Mouse (Mus musculus): ENCODE data around the gene Cfdp1. TPM values are rescaled to one million over a fixed set of nuclear protein-coding genes. Genes with fewer than 3 reads are reported as not detected.
A peak's percentile ranks its signal among the peaks of the same experiment; 100 is the strongest.

Gene Cfdp1
- total and polyA plus RNA-seq, 3 experiments: 26.1 to 229 (median 160) TPM

GRCm38 (mm10) chr8:111824334-111824733 lies 29.8 kb downstream of the Cfdp1 start:
- DNase-seq (ENCODE audit: low spot score): no peak
- ATAC-seq (ENCODE audit: extremely low read depth, insufficient number of reproducible peaks, low FRiP score, poor library complexity, severe bottlenecking): no peak
- H3K4me3 ChIP-seq (ENCODE audit: low read depth, low read length): no peak overlapping the region
- H3K4me1 ChIP-seq (ENCODE audit: insufficient read depth, low read depth, low read length): peaks cover 17% of the 10 kb centered on the region
- no peaks in the 10 kb centered on the region for H3K9me3 ChIP-seq (replicated peaks)
- TF ChIP-seq CTCF (IDR thresholded peaks at IDR 0.05; ENCODE audit: low read depth, low read length) (0 out of 2 replicates have a peak, but pooled peaks have one; percentile 23), GATA2 (IDR thresholded peaks at IDR 0.05; ENCODE audit: borderline replicate concordance, low read depth, low read length) (no peak)
- H3K27me3 ChIP-seq (ENCODE audit: insufficient read depth, low read length): no peaks in the 10 kb centered on the region
- H3K36me3 ChIP-seq (replicated peaks): peaks cover 90% of the 10 kb centered on the region

GRCm38 (mm10) chr8:111821199-111821598 lies 32.9 kb downstream of the Cfdp1 start:
- TF ChIP-seq TAL1 (conservative IDR thresholded peaks at IDR 0.05; ENCODE audit: low read depth, low read length) (no peak), GATA1 (IDR thresholded peaks at IDR 0.05; ENCODE audit: borderline replicate concordance, low read length) (no peak), POLR2AphosphoS5 (IDR thresholded peaks at IDR 0.05; ENCODE audit: insufficient replicate concordance, low read depth, low read length) (no peak), CTCF (IDR thresholded peaks at IDR 0.05; ENCODE audit: low read depth, low read length) (no peak), GATA2 (IDR thresholded peaks at IDR 0.05; ENCODE audit: borderline replicate concordance, low read depth, low read length) (no peak)
- Histone ChIP-seq H3K9me3 (replicated peaks) (no peaks in the 10 kb centered on the region), H3K4me1 (ENCODE audit: insufficient read depth, low read depth, low read length) (peaks cover 17% of the 10 kb centered on the region), H3K4me3 (ENCODE audit: low read depth, low read length) (no peak overlapping the region), H3K36me3 (replicated peaks) (peaks cover 85% of the 10 kb centered on the region), H3K27me3 (ENCODE audit: insufficient read depth, low read length) (no peaks in the 10 kb centered on the region)
- peak; percentile 87 for ATAC-seq (ENCODE audit: extremely low read depth, insufficient number of reproducible peaks, low FRiP score, poor library complexity, severe bottlenecking)
- DNase-seq (ENCODE audit: low spot score): peak; percentile 38

GRCm38 (mm10) chr8:111820691-111821090 lies 33.4 kb downstream of the Cfdp1 start:
- DNase-seq (ENCODE audit: low spot score): no peak
- Histone ChIP-seq H3K4me3 (ENCODE audit: low read depth, low read length) (no peak overlapping the region), H3K9me3 (replicated peaks) (no peaks in the 10 kb centered on the region), H3K27me3 (ENCODE audit: insufficient read depth, low read length) (no peaks in the 10 kb centered on the region), H3K36me3 (replicated peaks) (peaks cover 88% of the 10 kb centered on the region), H3K4me1 (ENCODE audit: insufficient read depth, low read depth, low read length) (peaks cover 17% of the 10 kb centered on the region)
- no peak for TF ChIP-seq GATA1 (IDR thresholded peaks at IDR 0.05; ENCODE audit: borderline replicate concordance, low read length)
- TF ChIP-seq TAL1 (conservative IDR thresholded peaks at IDR 0.05; ENCODE audit: low read depth, low read length): no peak
- TF ChIP-seq CTCF (IDR thresholded peaks at IDR 0.05; ENCODE audit: low read depth, low read length): no peak
- no peak for TF ChIP-seq GATA2 (IDR thresholded peaks at IDR 0.05; ENCODE audit: borderline replicate concordance, low read depth, low read length)
- TF ChIP-seq POLR2AphosphoS5 (IDR thresholded peaks at IDR 0.05; ENCODE audit: insufficient replicate concordance, low read depth, low read length): no peak
- ATAC-seq (ENCODE audit: extremely low read depth, insufficient number of reproducible peaks, low FRiP score, poor library complexity, severe bottlenecking): no peak

- ATAC-seq (ENCODE audit: extremely low read depth, insufficient number of reproducible peaks, low FRiP score, poor library complexity, severe bottlenecking): no peak
- DNase-seq (ENCODE audit: low spot score): no peak
- peaks cover 17% of the 10 kb centered on the region for H3K4me1 ChIP-seq (ENCODE audit: insufficient read depth, low read depth, low read length)
- H3K27me3 ChIP-seq (ENCODE audit: insufficient read depth, low read length): no peaks in the 10 kb centered on the region
- H3K36me3 ChIP-seq (replicated peaks): peaks cover 88% of the 10 kb centered on the region
- H3K4me3 ChIP-seq (ENCODE audit: low read depth, low read length): no peak overlapping the region
- TF ChIP-seq GATA2 (IDR thresholded peaks at IDR 0.05; ENCODE audit: borderline replicate concordance, low read depth, low read length): no peak
- no peaks in the 10 kb centered on the region for H3K9me3 ChIP-seq (replicated peaks)
These were observed 34.1 kb downstream of the Cfdp1 start for GRCm38 (mm10) chr8:111820018-111820417.

DNA sequence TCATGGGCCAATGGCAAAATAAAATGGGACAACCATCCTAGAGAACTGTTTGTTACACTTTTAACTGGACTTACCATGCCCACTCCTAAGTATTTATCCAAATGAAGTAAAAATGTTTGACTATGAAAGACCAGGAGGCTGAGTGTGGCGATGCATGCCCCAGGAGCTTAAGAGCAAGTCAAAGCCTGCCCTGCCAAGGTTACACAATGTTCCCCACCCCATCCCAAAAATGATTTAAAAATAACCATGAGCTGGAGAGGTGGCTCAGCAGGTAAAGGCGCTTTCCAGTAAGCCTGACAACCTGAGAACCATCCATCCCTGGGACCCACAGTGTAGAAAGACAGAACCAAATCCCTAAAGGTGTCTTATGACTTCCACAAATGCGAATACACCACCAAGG lies 35.5 kb downstream of the Cfdp1 start:
- Histone ChIP-seq H3K36me3 (replicated peaks) (peaks cover 88% of the 10 kb centered on the region), H3K9me3 (replicated peaks) (no peaks in the 10 kb centered on the region), H3K4me1 (ENCODE audit: insufficient read depth, low read depth, low read length) (peaks cover 17% of the 10 kb centered on the region), H3K4me3 (ENCODE audit: low read depth, low read length) (no peak overlapping the region), H3K27me3 (ENCODE audit: insufficient read depth, low read length) (no peaks in the 10 kb centered on the region)
- ATAC-seq (ENCODE audit: extremely low read depth, insufficient number of reproducible peaks, low FRiP score, poor library complexity, severe bottlenecking) (no peak), DNase-seq (ENCODE audit: low spot score) (no peak)
- TF ChIP-seq CTCF (IDR thresholded peaks at IDR 0.05; ENCODE audit: low read depth, low read length) (no peak), TAL1 (conservative IDR thresholded peaks at IDR 0.05; ENCODE audit: low read depth, low read length) (no peak), POLR2AphosphoS5 (IDR thresholded peaks at IDR 0.05; ENCODE audit: insufficient replicate concordance, low read depth, low read length) (no peak), GATA2 (IDR thresholded peaks at IDR 0.05; ENCODE audit: borderline replicate concordance, low read depth, low read length) (no peak), GATA1 (IDR thresholded peaks at IDR 0.05; ENCODE audit: borderline replicate concordance, low read length) (no peak)

GRCm38 (mm10) chr8:111815078-111815477 lies 39.0 kb downstream of the Cfdp1 start:
- Histone ChIP-seq H3K9me3 (replicated peaks) (no peaks in the 10 kb centered on the region), H3K27me3 (ENCODE audit: insufficient read depth, low read length) (no peaks in the 10 kb centered on the region), H3K4me1 (ENCODE audit: insufficient read depth, low read depth, low read length) (peaks cover 8% of the 10 kb centered on the region), H3K4me3 (ENCODE audit: low read depth, low read length) (no peak overlapping the region), H3K36me3 (replicated peaks) (peaks cover 85% of the 10 kb centered on the region)
- ATAC-seq (ENCODE audit: extremely low read depth, insufficient number of reproducible peaks, low FRiP score, poor library complexity, severe bottlenecking) (no peak), DNase-seq (ENCODE audit: low spot score) (no peak)
- TF ChIP-seq GATA2 (IDR thresholded peaks at IDR 0.05; ENCODE audit: borderline replicate concordance, low read depth, low read length): no peak
- TF ChIP-seq TAL1 (conservative IDR thresholded peaks at IDR 0.05; ENCODE audit: low read depth, low read length): no peak
- no peak for TF ChIP-seq CTCF (IDR thresholded peaks at IDR 0.05; ENCODE audit: low read depth, low read length)
- TF ChIP-seq POLR2AphosphoS5 (IDR thresholded peaks at IDR 0.05; ENCODE audit: insufficient replicate concordance, low read depth, low read length): no peak

DNA sequence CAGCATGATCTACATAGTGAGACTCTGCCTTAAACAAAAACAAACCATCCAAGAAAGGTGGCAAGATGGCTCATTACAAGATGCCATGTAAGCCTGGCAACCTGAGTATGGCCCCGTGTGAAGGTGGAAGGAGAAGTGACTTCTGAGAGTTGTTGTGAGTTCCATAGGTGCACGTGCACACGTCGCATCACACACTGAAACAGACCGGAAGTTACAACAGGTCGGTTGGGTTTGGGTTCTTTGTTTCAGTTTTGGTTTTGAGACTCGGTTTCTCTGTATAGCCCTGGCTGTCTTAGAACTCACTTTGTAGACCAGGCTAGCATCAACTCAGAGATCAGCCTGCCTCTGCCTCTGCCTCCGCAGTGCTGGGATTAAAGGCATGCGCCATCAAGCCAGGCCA lies 40.3 kb downstream of the Cfdp1 start:
- Histone ChIP-seq H3K4me1 (ENCODE audit: insufficient read depth, low read depth, low read length) (peaks cover 7% of the 10 kb centered on the region), H3K27me3 (ENCODE audit: insufficient read depth, low read length) (no peaks in the 10 kb centered on the region), H3K9me3 (replicated peaks) (no peaks in the 10 kb centered on the region), H3K36me3 (replicated peaks) (peaks cover 85% of the 10 kb centered on the region), H3K4me3 (ENCODE audit: low read depth, low read length) (no peak overlapping the region)
- DNase-seq (ENCODE audit: low spot score): no peak
- ATAC-seq (ENCODE audit: extremely low read depth, insufficient number of reproducible peaks, low FRiP score, poor library complexity, severe bottlenecking): no peak
- TF ChIP-seq CTCF (IDR thresholded peaks at IDR 0.05; ENCODE audit: low read depth, low read length) (no peak), GATA1 (IDR thresholded peaks at IDR 0.05; ENCODE audit: borderline replicate concordance, low read length) (no peak), POLR2AphosphoS5 (IDR thresholded peaks at IDR 0.05; ENCODE audit: insufficient replicate concordance, low read depth, low read length) (no peak)
